Mouse (Mus musculus): Measurements from ENCODE around the gene Arl5c.

GRCm38 (mm10) chr11:97953179-97953938, 42.6 kb downstream of the Arl5c start:
- TF ChIP-seq CTCF (IDR thresholded peaks at IDR 0.05; ENCODE audit: low read depth, low read length) (no peak), POLR2A (IDR thresholded peaks at IDR 0.05; ENCODE audit: insufficient read depth, low read length) (no peak), EP300 (IDR thresholded peaks at IDR 0.05; ENCODE audit: insufficient read depth, low read depth, low read length) (no peak)

Data from ES-Bruce4 (cell line).